Mouse (Mus musculus): ENCODE measurements around the gene Ltbp2. TPM values are rescaled to one million over a fixed set of nuclear protein-coding genes. Genes with fewer than 3 reads are reported as not detected.

Gene Ltbp2
- total RNA-seq, 1 experiment from 2014 or later, result not detected

GRCm38 (mm10) chr12:84810810-84811209, 65.5 kb downstream of the Ltbp2 start:
- ATAC-seq (replicated peaks; ENCODE audit: low read depth, poor library complexity, severe bottlenecking), result no peak

GRCm38 (mm10) chr12:84809033-84809432, 67.3 kb downstream of the Ltbp2 start:
- ATAC-seq (replicated peaks; ENCODE audit: low read depth, poor library complexity, severe bottlenecking), result peak; percentile 67

- no peak for ATAC-seq (replicated peaks; ENCODE audit: low read depth, poor library complexity, severe bottlenecking)
Measured at GRCm38 (mm10) chr12:84807351-84807750, 69.0 kb downstream of the Ltbp2 start.

GRCm38 (mm10) chr12:84806726-84807125, 69.6 kb downstream of the Ltbp2 start:
- no peak for ATAC-seq (replicated peaks; ENCODE audit: low read depth, poor library complexity, severe bottlenecking)

GRCm38 (mm10) chr12:84806010-84806409, 70.3 kb downstream of the Ltbp2 start:
- no peak for ATAC-seq (replicated peaks; ENCODE audit: low read depth, poor library complexity, severe bottlenecking)

- no peak for ATAC-seq (replicated peaks; ENCODE audit: low read depth, poor library complexity, severe bottlenecking)
Measured at GRCm38 (mm10) chr12:84805228-84805842, 71.0 kb downstream of the Ltbp2 start.

- ATAC-seq (replicated peaks; ENCODE audit: low read depth, poor library complexity, severe bottlenecking), result 0 out of 2 replicates have a peak, but pooled peaks have one; percentile 20
Measured at GRCm38 (mm10) chr12:84802625-84803024, 73.7 kb downstream of the Ltbp2 start.

- ATAC-seq (replicated peaks; ENCODE audit: low read depth, poor library complexity, severe bottlenecking), result no peak
Measured at GRCm38 (mm10) chr12:84801532-84802110, 74.7 kb downstream of the Ltbp2 start.

- ATAC-seq (replicated peaks; ENCODE audit: low read depth, poor library complexity, severe bottlenecking), result no peak
Measured at GRCm38 (mm10) chr12:84800419-84800818, 75.9 kb downstream of the Ltbp2 start.

- ATAC-seq (replicated peaks; ENCODE audit: low read depth, poor library complexity, severe bottlenecking), result no peak
Measured at GRCm38 (mm10) chr12:84799086-84799485, 77.2 kb downstream of the Ltbp2 start.

- no peak for ATAC-seq (replicated peaks; ENCODE audit: low read depth, poor library complexity, severe bottlenecking)
Measured at GRCm38 (mm10) chr12:84794647-84795046, 81.7 kb downstream of the Ltbp2 start.

- ATAC-seq (replicated peaks; ENCODE audit: low read depth, poor library complexity, severe bottlenecking), result no peak
Measured at GRCm38 (mm10) chr12:84792629-84793028, 83.7 kb downstream of the Ltbp2 start.

GRCm38 (mm10) chr12:84790853-84791252, 85.5 kb downstream of the Ltbp2 start:
- ATAC-seq (replicated peaks; ENCODE audit: low read depth, poor library complexity, severe bottlenecking), result no peak

- ATAC-seq (replicated peaks; ENCODE audit: low read depth, poor library complexity, severe bottlenecking), result no peak
Measured at GRCm38 (mm10) chr12:84786091-84786490, 90.2 kb downstream of the Ltbp2 start.

- ATAC-seq (replicated peaks; ENCODE audit: low read depth, poor library complexity, severe bottlenecking), result peak; percentile 97
Measured at GRCm38 (mm10) chr12:84784604-84785381, 91.5 kb downstream of the Ltbp2 start.

GRCm38 (mm10) chr12:84776229-84776628, 100.1 kb downstream of the Ltbp2 start:
- ATAC-seq (replicated peaks; ENCODE audit: low read depth, poor library complexity, severe bottlenecking), result no peak

GRCm38 (mm10) chr12:84774376-84774775, 102.0 kb downstream of the Ltbp2 start:
- no peak for ATAC-seq (replicated peaks; ENCODE audit: low read depth, poor library complexity, severe bottlenecking)

GRCm38 (mm10) chr12:84773476-84773875, 102.9 kb downstream of the Ltbp2 start:
- peak; percentile 17 for ATAC-seq (replicated peaks; ENCODE audit: low read depth, poor library complexity, severe bottlenecking)

- peak; percentile 95 for ATAC-seq (replicated peaks; ENCODE audit: low read depth, poor library complexity, severe bottlenecking)
Measured at GRCm38 (mm10) chr12:84772726-84773441, 103.4 kb downstream of the Ltbp2 start, which contains the start of the genes Npc2 and Isca2. Gene Npc2, minus strand, starts transcription at chr12:84773152. Gene Isca2, plus strand, starts transcription at chr12:84773251.

- no peak for ATAC-seq (replicated peaks; ENCODE audit: low read depth, poor library complexity, severe bottlenecking)
Measured at GRCm38 (mm10) chr12:84771981-84772520, 104.3 kb downstream of the Ltbp2 start.
